Mouse (Mus musculus): ENCODE results near the gene Arhgap15.

Arhgap15 gene

DNA sequence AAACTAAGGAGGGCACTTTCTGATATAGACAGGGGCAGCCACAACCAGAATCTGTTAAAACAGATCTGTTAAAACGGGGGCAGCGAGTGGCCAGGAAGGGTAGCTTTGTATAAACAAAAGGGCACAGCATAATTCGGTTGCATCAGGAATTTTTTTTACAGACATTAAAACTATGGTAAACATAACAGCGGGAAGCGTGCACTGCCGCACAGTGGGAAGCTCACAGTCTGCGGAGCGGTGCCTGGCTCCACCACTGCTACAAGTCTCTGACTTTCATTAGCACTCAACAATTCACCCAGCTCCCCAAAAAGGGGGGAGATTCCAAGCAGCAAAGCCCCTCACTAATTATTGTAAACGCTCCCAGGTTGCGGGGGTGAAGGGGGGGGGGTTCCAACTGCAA, 562.6 kb downstream of the Arhgap15 start:
- DNase-seq: no peak

DNA sequence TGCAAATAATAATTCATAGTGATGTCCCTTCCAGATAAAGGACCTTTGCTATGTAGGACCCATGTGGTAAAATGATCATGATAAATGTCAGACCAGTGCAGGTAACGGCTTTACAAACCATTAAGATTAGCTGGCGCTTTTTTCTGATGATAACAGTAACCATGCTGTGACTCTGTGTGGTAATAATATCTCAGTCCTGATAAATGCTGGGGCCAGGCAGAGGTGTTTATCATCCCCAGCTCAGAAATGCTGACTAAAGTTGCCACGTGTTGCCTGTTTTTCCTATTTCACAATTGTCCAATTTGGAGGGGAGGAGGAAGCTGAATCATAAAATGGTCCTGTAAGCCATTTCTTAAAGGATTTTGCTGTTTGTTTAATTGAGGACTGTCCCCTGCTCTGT, 564.9 kb downstream of the Arhgap15 start:
- no peak for DNase-seq

DNA sequence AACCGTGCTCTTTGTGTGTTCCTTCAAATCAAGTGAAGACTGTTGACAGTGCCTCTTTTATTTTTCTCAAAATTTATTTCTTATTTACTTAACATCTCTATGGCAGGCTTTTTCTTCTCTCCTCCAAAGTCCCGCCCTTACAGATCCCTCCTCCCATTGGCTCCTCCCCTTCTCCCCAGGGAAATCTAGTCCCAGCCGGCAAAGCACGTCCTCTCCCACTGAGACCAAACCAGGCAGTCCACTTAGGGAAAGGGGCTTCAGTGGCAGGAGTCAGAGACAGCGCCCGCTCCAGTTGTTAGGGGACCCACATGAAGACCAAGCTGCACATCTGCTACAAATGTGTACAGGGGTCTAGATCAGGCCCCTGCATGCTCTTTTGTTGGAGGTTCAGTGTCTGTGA, 569.8 kb downstream of the Arhgap15 start:
- no peak for DNase-seq

DNA sequence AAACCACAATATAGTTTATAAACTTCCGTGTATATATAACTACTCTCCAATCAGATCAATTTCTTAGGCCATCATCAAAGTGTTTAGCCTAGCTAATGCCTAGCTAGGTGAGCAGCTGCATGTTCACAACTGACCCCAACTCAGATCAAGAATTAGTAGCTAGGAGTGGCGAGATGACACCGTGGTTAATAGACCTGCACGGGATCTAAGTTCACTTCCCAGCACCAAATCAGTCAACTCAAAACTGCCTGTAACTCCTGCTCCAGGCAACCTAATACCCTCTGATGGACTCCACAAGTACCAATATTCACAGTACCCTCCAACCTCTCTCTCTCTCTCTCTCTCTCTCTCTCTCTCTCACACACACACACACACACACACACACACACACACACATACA, 570.9 kb downstream of the Arhgap15 start:
- no peak for DNase-seq

DNA sequence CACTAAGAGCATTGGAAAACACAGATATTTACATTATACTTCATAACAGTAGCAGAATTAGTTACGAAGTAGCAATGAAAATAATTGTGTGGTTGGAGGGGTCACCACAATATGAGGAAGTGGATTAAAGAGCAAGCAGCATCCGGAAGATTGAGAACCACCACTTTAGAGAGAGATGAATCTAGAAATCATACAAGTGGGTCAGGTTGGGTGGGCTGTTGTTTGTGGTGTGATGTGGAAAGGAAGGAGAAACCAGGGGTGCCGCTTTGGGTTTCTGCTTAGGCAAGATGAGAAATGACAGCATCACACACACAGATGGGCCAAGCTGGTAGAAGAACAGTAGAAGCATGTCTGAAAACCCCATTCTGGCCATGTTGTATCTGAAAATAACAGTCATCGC, 575.2 kb downstream of the Arhgap15 start:
- no peak for DNase-seq

DNA sequence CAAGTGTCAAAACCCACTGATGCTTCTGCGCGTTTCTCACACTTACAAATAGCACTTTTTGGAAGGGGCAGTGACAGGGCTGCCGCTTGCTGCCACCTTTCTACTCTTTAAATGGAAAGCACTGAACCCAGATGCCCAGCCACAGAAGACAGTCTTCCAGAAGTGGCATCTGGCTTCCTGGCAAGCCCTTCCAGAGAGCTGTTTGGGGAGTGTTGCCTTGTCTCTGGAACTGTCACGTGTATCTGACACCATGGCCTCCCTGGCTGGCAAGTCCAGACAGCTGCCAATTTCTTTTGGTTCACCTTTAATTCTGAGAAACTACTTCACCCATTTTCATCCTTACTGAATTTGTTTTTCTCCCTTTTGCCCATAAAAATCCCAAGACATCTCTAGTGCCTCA, 584.7 kb downstream of the Arhgap15 start:
- DNase-seq: no peak

DNA sequence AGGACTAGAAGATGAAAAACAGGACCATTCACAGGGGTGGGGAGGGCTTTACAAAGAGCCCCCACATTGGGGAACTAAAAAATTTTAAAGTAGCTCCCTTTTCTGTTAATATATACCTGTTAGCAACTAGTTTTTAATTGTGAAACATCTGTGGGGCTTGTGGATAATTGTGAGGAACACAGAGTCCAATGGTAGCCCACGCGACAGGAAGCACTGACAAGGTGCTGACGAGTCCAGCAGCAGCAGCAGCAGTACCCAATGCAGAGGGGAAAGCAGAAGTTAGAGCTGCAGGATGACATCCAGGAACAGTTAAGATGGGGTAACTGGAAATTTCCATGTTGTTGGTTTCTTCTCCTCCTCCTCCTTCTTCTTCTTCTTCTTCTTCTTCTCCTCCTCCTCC, 585.4 kb downstream of the Arhgap15 start:
- DNase-seq: no peak

DNA sequence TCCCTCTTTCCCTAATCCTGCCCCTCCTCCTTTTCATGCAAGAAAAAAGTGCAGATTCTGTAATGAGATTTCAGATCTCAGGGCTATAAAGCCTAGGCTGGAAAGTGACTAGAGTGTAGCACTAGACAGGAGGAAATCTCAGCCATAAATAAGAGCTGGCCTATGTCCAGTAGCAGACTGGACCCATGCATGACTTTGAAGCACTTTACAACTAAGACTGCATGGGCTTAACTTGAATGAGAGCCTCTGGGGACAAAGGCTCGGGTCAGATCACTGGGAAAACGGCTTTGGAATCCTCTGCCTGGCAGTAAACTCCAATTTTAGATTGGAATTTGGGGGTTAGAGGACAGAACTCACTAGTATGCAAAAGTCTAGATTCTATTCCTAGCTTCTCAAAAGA, 585.9 kb downstream of the Arhgap15 start:
- peak; percentile 14 for DNase-seq

DNA sequence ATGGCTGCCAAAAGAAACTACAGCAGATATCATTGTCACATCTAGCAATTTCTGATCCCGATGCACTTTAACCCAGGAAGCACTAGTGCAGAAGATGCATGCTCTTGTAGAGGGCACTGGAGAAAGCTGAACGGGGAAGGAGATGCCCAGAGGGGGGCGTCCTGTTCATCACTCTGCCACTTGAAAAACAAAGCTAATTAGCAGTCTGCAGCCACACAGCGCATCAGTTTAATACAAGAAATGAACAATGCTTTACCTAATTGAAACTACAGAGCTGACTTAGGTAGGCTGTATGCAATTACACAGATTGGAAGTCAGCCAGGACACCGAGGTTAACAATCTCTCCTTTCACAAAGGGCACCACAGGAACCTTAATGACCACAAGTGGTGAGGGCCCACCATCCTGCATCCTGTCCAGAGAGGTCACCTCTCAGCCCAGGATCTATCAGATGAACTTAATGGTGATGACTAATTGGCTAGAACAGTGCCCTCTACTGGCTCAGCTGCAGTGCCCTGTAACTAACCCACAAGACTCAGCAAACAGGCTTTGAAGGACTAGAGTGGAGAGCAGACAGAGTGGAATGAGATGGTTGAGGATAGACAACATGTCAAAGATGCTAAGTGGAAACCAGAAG, 588.2 kb downstream of the Arhgap15 start:
- DNase-seq: no peak

DNA sequence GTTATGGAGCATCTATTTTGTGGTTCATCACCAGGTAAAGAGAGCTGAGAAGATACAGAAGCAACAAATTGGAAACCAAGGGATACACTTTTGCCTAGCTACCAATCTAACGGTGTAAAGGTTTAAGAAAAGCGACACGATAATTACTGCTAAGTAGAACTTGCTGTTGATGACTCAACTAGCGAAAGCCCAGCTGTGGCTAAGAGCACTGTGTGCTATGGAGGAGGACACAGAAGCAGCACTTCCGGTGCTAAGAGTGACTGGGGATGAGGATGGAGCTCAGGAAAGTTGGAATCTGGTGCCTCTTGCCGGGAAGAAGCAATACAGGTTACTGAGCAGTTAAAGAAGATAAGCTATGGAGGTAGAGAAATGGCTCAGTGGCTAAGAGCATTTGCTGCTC, 589.8 kb downstream of the Arhgap15 start:
- DNase-seq: no peak

DNA sequence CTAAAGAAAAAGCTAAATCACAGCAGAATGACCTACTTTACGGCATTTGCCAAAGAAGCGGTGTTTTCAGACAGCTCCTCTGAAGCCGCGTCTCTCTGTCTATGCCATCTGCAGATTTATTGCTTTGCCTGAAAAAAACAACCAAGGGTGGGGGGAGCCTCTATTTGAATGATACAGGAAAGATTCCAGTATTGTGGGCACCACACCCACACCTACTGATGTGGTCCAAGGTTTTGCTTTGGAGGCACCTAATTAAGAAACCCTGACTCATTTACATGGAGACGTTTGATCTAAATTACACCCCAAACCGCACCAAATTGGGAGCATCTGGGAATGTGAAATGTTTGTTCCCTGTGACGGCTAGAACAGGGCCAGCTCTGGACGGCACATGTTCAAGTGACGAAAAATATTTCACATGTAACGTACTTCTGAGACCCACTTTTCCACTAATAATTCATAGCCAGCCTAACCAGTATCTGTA, 592.5 kb downstream of the Arhgap15 start:
- DNase-seq: no peak

DNA sequence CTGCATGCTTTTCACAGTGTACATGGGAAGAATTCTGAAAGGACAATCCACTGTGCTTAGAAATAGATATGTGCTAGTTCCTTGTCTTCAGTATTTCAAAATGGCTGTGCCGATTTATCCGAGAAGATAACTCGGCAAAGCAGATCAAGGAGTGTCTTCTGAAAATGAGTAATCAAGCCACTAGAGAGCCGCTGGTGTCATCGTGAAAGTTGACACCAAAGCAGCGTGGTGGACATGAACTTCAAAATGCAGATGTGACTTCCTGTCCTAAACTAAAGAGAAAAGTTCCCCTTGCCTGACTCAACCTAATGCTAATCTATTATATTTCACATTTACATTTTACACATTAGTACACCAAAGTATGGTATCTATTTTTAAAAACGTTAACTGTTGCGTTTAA, 596.2 kb downstream of the Arhgap15 start:
- DNase-seq: no peak

DNA sequence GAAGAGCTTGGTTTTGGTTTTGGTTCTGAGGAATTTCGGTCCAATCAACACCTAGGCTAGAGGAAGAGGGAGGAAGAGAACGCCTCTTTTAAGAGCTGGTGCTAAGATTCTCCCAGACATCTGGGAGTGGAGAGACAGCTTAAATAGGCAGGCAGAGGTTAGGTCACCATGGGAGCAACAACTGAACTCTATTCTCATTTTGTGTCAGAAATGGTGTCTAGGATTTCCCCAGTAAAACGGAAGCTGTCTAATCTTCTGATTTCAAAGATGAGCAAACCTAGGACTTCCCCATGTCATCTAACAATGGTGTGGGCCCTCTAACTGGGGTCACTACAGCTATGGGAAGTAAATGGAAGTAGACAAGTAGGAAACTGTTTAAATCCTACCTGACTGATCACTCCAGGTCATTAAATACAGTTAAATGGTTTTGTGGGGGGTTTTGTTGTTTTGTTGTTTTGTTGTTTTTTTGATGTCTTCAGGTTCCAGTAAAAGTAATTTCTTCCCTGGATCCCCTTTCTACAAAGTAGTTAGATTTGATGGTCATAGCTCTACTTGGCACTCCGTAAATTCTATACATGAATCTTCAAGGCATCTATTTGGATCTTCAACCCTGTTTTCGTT, 596.8 kb downstream of the Arhgap15 start:
- DNase-seq: no peak

DNA sequence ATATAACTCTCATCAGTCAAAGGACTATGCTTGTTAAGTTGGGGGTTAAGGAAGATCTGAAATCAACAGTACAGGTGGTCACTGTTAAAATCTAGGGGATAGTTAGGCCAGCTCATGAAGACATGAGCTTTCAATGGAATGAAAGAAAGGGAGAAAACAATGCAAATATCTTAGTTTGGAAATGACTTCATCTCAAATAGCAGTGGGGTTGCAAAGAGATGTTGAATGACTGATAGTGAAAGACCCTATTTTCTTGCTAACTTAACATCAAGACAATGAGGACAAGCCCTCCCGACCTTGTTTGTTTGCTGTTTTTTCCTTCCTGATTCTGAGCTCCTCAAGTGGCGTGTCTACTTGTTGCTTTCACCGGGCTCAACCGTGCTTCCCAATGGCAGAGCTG, 597.6 kb downstream of the Arhgap15 start:
- DNase-seq: no peak

DNA sequence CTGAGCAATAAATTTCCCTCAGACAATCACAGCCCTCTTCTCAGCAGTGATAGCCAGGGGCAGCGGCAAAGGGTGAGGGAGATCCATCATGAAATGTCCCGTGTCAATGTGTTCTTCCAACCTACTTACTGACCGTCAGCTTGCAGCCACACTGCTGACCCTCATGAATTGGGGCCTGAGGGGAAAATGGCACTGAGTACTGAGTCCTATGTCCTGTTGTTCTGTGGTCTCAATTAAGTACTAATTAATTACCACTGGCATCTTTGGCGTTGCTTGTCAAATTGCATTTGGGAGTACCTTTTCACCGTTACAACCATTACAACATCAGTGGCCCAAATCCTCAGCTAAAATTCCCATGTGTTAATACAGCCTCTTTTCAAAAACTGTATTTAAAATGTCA, 599.2 kb downstream of the Arhgap15 start:
- DNase-seq: no peak

DNA sequence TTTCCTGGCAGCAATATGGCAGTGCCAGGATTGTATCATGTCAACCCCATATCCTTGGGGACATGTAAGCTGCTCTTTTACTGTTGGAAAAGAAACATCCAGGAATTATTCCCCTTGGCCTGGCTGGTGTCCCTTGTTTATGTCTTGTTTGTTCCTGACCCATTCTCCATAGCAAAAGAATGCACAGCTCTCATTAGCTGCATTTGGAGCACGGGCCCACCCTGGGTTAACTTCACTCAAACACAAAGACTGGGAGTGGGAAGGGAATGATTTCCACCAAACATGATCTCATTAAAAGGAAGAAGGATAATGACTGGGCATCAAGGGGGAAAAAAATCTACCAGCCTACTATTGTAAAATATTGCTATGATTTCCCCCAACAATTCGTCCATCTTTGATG, 600.5 kb downstream of the Arhgap15 start:
- DNase-seq: no peak

DNA sequence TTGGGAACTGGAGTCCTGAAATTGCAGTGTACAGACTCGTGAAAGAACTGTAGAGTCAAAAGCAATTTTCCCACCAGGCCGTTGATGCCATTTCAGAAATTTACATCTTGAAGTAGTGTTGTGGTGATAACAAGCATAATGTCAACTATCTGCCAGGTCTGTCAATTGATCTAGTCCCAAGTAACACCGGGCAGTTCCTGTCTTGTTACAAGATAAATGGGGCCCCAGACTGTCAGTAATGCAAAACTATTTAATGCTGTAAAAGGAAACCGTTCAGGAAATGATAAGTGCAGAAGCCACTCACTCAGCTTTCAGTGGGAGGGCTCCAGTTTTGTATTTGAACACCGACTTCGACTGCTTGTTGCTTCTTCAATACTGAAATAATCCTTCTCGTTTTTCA, 604.3 kb downstream of the Arhgap15 start:
- no peak for DNase-seq

DNA sequence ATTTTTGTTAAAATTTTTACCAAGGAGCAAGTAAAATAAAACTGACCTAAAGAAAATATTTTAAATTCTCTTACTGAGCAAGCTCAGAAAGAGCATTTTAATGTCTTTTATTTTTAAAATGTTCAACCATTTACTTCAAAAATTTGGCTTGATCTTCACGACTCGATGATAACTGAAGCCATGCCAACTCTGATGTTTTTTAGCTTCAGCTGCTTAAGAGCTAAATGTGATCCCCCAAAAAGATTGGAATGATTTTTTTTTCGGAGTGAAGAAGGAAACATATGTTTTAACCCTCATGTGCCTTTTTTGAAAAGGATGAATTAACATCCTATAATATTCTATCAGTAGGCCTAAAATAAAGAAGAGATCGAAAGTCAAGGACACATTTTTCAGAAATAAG, 605.0 kb downstream of the Arhgap15 start:
- no peak for DNase-seq

DNA sequence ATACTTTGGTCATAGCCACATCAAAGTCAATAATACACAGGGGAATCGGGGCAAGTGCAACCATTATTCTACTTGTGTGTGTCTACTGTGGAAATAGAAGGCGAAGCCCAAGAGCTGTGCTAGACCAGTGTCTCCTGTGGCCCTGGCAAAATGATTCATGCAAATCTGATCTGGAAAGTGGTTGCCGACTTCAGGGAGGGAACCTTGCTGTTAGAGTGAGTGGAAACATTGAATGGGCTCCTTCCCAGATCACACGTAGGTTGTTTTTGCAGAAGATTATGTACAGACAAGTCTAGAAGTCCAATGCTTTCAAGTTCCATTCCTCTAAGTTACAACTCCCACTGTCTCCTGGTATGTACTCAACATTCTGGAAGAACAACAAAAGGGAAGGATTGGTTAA, 606.2 kb downstream of the Arhgap15 start:
- DNase-seq: no peak

DNA sequence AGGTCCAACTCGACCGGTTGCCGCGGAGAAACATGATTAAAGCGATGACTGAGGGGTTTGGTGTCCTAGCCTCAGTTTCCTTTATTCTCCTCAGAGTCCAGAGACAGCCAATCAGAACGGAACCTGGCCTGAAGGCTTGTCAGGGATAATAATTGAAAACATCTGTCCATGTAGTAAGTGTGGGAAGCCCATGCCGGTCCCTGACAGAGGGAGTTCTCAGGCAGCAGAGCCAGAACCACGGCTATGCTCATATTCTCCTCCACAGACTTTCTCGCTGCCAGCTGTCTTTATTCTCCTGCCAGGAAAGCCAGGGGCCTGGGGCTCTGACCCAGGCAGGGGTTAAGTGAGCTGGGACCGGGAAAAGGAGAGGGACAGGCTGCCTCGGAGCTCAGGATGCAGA, 606.7 kb downstream of the Arhgap15 start:
- no peak for DNase-seq

DNA sequence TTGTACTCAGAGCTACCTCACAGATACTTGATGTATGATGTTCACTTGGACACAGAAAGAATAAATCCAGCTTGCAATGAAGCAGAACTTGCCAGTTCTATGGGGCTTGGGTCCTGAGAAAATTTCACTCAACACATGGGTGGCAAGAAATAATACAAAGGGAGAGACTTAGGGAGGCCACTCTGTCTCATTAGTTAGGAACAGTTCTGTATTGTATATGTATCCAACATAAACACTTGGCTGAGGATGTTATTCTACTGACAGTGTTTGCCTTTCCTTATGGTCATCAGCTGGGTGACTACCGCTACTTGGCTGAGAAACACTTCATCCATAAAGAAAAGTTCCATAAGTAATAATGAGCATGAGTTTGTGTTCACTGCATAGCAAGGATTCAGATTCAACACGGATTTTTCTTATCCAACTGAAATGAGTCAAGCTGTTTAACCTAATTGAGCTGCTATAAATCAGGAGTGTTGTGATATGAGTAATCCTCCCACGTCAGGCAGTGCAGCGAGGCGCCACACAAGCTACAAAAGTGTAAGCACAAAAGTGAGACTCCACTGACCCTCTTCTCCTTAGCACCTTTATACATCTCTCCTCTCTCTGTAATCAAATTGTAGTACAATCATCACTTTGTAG, 607.7 kb downstream of the Arhgap15 start:
- DNase-seq: no peak

DNA sequence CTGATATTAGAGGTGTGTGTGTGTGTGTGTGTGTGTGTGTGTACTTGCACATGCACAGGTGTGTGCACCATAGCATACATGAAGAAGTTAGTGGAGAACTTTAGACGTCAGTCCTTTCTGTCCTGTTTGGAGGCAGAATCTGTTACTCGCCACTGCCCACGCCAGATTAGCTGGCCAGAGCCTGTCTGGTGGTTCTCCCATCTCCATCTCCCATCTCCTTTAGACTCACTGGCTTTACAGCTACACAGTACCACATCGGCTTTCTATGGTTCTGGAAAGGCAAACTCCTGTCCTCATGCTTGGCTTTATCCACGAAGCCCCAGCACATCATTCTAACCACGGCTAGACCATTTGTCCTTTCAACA, 608.2 kb downstream of the Arhgap15 start:
- DNase-seq: no peak

DNA sequence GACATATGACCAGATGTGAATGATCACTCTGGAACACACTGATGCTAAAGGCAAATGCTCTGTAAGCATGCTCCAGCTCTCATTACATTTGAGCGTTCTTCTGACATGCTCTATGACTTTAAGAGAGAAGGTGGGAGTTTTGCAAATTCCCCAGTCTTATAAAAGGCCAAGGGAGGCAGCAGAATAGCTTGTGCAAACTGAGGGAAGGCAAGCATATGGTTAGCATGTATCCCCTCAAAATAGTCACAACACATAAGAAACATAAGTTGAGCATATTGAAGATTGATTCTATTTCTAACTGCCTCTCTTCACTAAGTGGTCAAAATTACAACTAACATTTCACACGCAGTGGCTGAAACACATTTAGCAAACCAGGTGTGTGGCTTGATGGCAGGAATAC, 631.6 kb downstream of the Arhgap15 start:
- no peak for DNase-seq

DNA sequence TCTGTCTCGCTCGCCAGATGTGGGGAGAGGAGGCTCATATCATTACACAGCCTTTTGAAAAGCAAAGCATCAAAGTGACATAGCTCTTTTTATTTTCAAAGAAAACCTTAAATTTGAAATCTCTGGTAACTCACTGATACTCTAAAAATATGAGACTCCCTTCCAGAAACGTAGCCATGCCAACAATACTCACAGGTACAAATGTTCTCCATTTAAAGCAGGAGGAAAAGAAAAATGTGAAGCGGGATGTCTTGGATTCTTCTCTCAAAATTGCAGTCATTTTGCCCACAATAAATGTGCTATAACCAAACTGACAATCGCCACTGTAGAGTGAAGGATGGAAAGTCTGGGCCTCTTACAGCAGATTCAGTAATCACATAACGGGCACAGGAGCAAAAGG, 635.9 kb downstream of the Arhgap15 start:
- DNase-seq: no peak

DNA sequence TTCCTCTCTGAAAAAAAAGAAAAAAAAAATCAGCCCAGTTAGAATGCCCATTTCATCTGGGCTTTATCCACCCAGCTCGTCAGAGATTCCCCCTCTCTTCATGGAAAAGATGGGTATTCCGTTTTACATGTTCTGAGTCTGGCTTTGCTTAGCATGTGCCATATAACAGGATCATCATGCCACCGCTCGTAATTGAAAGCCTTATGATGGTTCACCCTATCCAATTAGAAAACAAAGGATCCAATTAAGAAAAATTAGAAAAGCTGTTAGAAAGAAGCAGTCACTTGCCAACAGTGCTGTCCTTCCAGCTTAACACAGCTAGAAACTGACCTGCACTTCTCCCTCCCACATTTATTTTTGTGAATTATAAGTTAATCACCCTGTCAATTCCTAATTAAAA, 640.9 kb downstream of the Arhgap15 start:
- no peak for DNase-seq
